Mouse (Mus musculus): Measurements from ENCODE around the gene Afg1l.

Afg1l gene

GRCm38 (mm10) chr10:42477550-42478340 is 620 bp downstream of the Afg1l start:
- in situ Hi-C loops (cut with MboI; ENCODE audit: low sequenced_read_pairs), result no loop called here

DNA sequence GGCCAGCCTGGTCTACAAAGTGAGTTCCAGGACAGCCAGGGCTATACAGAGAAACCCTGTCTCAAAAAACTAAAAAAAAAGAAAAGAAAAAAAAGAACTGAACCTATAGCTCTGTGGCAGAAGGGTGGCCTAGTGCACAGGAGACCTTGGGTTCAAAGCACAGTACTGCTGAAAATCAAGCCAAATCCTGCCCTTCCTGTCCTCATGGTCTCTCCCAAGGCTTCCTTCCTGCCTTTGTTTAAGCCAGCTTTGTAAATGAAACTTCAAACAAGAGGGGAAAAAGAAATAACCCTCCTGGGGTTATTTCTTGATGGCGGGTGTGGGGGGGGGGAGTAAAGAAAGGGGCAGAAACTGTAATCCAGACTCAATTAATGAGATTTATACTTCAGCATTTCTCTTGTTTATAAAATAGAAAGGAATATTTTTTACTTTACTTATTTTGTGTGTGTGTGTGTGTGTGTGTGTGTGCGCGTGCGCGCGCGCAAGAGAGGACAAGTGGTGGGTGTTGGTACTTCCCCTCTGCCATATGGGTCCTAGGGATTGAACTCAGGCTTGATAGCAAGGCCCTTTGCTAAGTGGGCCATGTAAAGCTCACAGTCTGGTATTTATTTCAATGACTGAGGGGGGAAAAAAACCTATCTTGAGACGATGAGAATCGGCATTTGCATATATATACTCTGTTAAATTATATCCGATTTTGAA is 1.4 kb downstream of the Afg1l start:
- in situ Hi-C loops (cut with MboI; ENCODE audit: low sequenced_read_pairs), result no loop called here

GRCm38 (mm10) chr10:42474946-42475514 is 3.3 kb downstream of the Afg1l start:
- in situ Hi-C loops (cut with MboI; ENCODE audit: low sequenced_read_pairs), result no loop called here

DNA sequence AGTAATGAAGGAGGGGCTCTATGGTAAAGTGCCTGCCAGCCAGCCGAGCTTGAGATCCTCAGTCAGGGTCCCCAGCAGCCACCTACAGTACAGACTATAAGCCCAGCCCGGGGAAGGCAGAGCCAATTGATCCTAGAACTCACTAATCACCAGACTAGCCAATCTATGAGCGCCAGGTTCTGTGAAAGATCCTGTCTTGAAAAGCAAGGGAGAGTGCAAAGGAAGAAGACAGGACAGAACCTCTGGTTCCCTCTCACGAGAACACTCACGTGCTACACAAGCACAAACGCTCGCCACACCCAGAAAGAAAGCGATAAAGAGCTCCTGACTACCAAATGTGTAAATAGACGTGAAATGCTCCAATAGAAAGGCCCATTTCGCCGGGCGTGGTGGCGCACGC is 13.6 kb downstream of the Afg1l start:
- in situ Hi-C loops (cut with MboI; ENCODE audit: low sequenced_read_pairs), result no loop called here

GRCm38 (mm10) chr10:42464224-42464623 is 14.1 kb downstream of the Afg1l start:
- in situ Hi-C loops (cut with MboI; ENCODE audit: low sequenced_read_pairs), result no loop called here

- in situ Hi-C loops (cut with MboI; ENCODE audit: low sequenced_read_pairs), result no loop called here
Measured at GRCm38 (mm10) chr10:42457557-42458191, 20.7 kb downstream of the Afg1l start.

GRCm38 (mm10) chr10:42455981-42456380 is 22.4 kb downstream of the Afg1l start:
- in situ Hi-C loops (cut with MboI; ENCODE audit: low sequenced_read_pairs), result no loop called here

DNA sequence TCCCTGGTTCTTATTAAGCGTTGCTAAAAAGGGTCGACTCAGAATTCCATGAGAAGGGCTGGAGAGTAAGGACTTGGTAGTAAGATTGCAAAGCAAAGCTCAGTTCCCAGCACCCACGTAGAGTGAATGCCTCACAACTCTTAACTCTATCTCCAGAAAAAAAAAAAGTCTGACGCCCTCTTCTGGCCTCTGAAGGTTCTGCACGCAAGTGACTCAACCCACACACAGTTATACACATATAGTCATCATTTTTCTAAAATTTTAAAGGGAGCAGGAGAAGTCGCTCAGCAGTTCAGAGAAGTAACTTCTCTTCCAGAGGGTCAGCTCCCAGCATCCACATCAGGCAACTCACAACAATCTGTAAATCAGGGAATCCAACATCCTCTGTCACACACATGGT is 23.7 kb downstream of the Afg1l start:
- in situ Hi-C loops (cut with MboI; ENCODE audit: low sequenced_read_pairs), result no loop called here

GRCm38 (mm10) chr10:42454266-42454665 is 24.1 kb downstream of the Afg1l start:
- in situ Hi-C loops (cut with MboI; ENCODE audit: low sequenced_read_pairs), result no loop called here

GRCm38 (mm10) chr10:42449672-42450071 is 28.7 kb downstream of the Afg1l start:
- in situ Hi-C loops (cut with MboI; ENCODE audit: low sequenced_read_pairs), result no loop called here

DNA sequence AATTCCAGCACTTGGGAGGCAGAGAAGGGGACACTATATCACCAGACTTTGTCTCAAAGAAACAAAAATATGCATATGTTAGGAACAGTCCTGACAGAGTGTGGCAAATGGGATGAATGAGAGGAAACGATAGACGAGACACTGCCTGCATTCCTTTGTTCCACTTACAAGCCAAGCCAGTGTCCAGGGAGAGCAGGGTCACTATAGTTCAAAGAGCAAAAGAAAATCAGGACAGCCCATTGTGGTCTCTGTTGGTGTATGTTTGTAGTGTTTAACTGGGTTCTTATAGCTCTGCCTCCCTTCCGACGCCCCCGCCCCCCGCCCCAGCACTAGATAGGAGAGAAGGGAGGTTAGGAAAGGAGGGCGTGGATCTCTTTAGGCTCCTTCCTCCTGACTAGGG is 30.0 kb downstream of the Afg1l start:
- in situ Hi-C loops (cut with MboI; ENCODE audit: low sequenced_read_pairs), result no loop called here

DNA sequence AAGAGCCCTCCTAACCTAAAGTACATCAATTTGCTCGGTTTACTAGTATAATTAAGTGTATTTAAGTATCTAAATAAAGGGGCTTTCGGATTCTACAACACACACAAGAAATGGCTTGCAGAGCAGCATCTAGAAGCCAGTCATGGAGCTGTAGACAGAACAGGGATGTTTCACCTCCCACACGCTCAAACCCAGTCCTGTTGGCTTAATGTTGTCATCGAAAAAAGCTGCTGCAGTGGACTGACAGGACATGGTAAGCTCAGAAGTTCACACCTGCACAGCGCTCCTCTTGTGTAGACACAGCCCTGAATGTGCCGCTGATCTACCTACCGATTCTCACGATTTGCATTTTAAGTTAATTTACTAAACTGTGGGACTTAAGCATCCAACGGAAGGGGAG is 32.2 kb downstream of the Afg1l start:
- in situ Hi-C loops (cut with MboI; ENCODE audit: low sequenced_read_pairs), result no loop called here

GRCm38 (mm10) chr10:42436842-42437805 is 41.2 kb downstream of the Afg1l start:
- in situ Hi-C loops (cut with MboI; ENCODE audit: low sequenced_read_pairs), result no loop called here

- in situ Hi-C loops (cut with MboI; ENCODE audit: low sequenced_read_pairs), result no loop called here
Measured at GRCm38 (mm10) chr10:42417530-42418174, 60.7 kb downstream of the Afg1l start.

GRCm38 (mm10) chr10:42415821-42416470 is 62.4 kb downstream of the Afg1l start:
- in situ Hi-C loops (cut with MboI; ENCODE audit: low sequenced_read_pairs), result no loop called here

GRCm38 (mm10) chr10:42410748-42411537 is 67.4 kb downstream of the Afg1l start:
- in situ Hi-C loops (cut with MboI; ENCODE audit: low sequenced_read_pairs), result no loop called here

GRCm38 (mm10) chr10:42390436-42390835 is 87.9 kb downstream of the Afg1l start:
- in situ Hi-C loops (cut with MboI; ENCODE audit: low sequenced_read_pairs), result no loop called here

DNA sequence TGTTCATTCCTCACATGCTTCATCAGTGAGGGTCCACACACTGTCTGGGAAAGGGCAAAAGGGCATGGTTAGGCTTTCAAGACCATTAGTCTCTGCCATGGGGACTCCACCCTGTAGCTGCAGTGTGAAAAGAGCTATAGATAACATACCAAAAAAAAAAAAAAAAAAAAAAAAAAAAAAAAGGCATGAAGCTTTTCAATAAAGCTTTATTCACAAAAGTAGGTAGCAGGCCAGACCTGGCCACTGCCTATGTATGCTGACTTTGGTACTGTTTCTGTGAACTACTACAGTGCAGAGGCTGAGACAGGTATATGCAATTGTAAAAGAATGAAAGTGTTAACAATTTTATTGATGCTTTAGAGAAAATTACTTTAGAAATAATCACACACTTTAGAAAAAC is 90.2 kb downstream of the Afg1l start:
- in situ Hi-C loops (cut with MboI; ENCODE audit: low sequenced_read_pairs), result no loop called here
